Mouse (Mus musculus) ES-Bruce4 (cell line): ENCODE data around the gene Cenpb. TPM values are rescaled to one million over a fixed set of nuclear protein-coding genes. Genes with fewer than 3 reads are reported as not detected.

Source experiments
- H3K27ac ChIP-seq: 2 replicates; pipeline ENCODE4 v1.5.1; 2012; ENCODE audit warnings: low read length, inconsistent platforms; ENCODE audit not compliant: insufficient read depth
- H3K27me3 ChIP-seq: 2 replicates; pipeline ENCODE4 v1.6.1; 2012; ENCODE audit warnings: mild to moderate bottlenecking, low read length, inconsistent platforms; ENCODE audit not compliant: control insufficient read depth, poor library complexity, insufficient read depth, severe bottlenecking
- H3K36me3 ChIP-seq: 2 replicates; pipeline ENCODE4 v1.6.1; 2012; ENCODE audit warnings: inconsistent platforms, mild to moderate bottlenecking, low read length, moderate library complexity; ENCODE audit not compliant: control insufficient read depth, poor library complexity, insufficient read depth, severe bottlenecking
- H3K4me1 ChIP-seq: one replicate; pipeline ENCODE4 v1.8.1; 2011; ENCODE audit warnings: low read length; ENCODE audit not compliant: control insufficient read depth, insufficient read depth
- H3K4me3 ChIP-seq: 2 replicates; pipeline ENCODE4 v1.5.1; 2011; ENCODE audit warnings: low read depth, mild to moderate bottlenecking, low read length
- H3K9ac ChIP-seq: 2 replicates; pipeline ENCODE4 v1.6.1; 2012; ENCODE audit warnings: low read depth, mild to moderate bottlenecking, inconsistent platforms; ENCODE audit not compliant: poor library complexity, severe bottlenecking
- H3K9me3 ChIP-seq: replicated peaks from 2 replicates; pipeline ENCODE4 v1.6.1; 2012; ENCODE audit warnings: mild to moderate bottlenecking, low read length, inconsistent platforms; ENCODE audit not compliant: control insufficient read depth, poor library complexity, insufficient read depth, severe bottlenecking
- CTCF ChIP-seq: IDR thresholded peaks from one replicate; pipeline ENCODE4 v1.8.1; 2011; ENCODE audit warnings: low read depth, low read length
- EP300 ChIP-seq: IDR thresholded peaks from 2 replicates; pipeline ENCODE4 v1.6.1; 2011; ENCODE audit warnings: low read depth, low read length; ENCODE audit not compliant: insufficient read depth
- POLR2A ChIP-seq: IDR thresholded peaks from one replicate; pipeline ENCODE4 v1.8.1; 2011; ENCODE audit warnings: low read length; ENCODE audit not compliant: insufficient read depth
- polyA plus RNA-seq: library from polyadenylated mRNA; stranded (reverse); fragments of >200 nt; gene quantifications from 2 replicates; pipeline ENCODE4 v1.2.4, GENCODE M21; 2011; ENCODE audit warnings: low read depth; ENCODE audit not compliant: missing spikeins, insufficient read depth, insufficient read length

The Cenpb gene
- polyA plus RNA-seq, 1 experiment: 12.2 TPM

GRCm38 (mm10) chr2:131135521-131136139 is 44.2 kb downstream of the Cenpb start:
- Histone ChIP-seq H3K36me3 (no peaks in the 10 kb centered on the region), H3K9ac (no peak overlapping the region)

GRCm38 (mm10) chr2:131134826-131135400 is 45.0 kb downstream of the Cenpb start:
- Histone ChIP-seq H3K9me3 (no peaks in the 10 kb centered on the region), H3K4me3 (no peak overlapping the region), H3K9ac (no peak overlapping the region), H3K4me1 (no peaks in the 10 kb centered on the region), H3K27me3 (no peaks in the 10 kb centered on the region), H3K27ac (no peak overlapping the region), H3K36me3 (no peaks in the 10 kb centered on the region)
- TF ChIP-seq POLR2A (no peak), CTCF (no peak), EP300 (no peak)

More at GRCm38 (mm10) chr2:131135521-131136139, 44.2 kb downstream of the Cenpb start:
- Histone ChIP-seq H3K4me3 (no peak overlapping the region), H3K9me3 (no peaks in the 10 kb centered on the region), H3K27ac (no peak overlapping the region), H3K27me3 (no peaks in the 10 kb centered on the region), H3K4me1 (no peaks in the 10 kb centered on the region)
- TF ChIP-seq POLR2A (no peak), CTCF (no peak), EP300 (no peak)

- no peak for TF ChIP-seq POLR2A
- TF ChIP-seq EP300: no peak
- TF ChIP-seq CTCF: no peak
- H3K36me3 ChIP-seq: no peaks in the 10 kb centered on the region
- H3K9me3 ChIP-seq: no peaks in the 10 kb centered on the region
- H3K4me1 ChIP-seq: no peaks in the 10 kb centered on the region
- no peak overlapping the region for H3K27ac ChIP-seq
- H3K4me3 ChIP-seq: no peak overlapping the region
- H3K9ac ChIP-seq: no peak overlapping the region
- H3K27me3 ChIP-seq: no peaks in the 10 kb centered on the region
These were observed 45.5 kb downstream of the Cenpb start for GRCm38 (mm10) chr2:131134381-131134780.

- TF ChIP-seq POLR2A (no peak), CTCF (no peak), EP300 (no peak)
- Histone ChIP-seq H3K4me3 (no peak within 1 kb of the TSS), H3K27me3 (no peaks in the 10 kb centered on the region; the same call in 1 of the 2 replicates), H3K9ac (no peak within 1 kb of the TSS), H3K36me3 (no peaks in the 10 kb centered on the region), H3K4me1 (no peaks in the 10 kb centered on the region), H3K9me3 (no peaks in the 10 kb centered on the region), H3K27ac (no peak within 1 kb of the TSS)
These were observed 46.8 kb downstream of the Cenpb start, which contains the start of gene Gm11037 for GRCm38 (mm10) chr2:131132930-131133547. Gm11037 (plus strand) TSS chr2:131133497.

- Histone ChIP-seq H3K4me3 (no peak overlapping the region), H3K4me1 (no peaks in the 10 kb centered on the region), H3K27ac (no peak overlapping the region), H3K9me3 (no peaks in the 10 kb centered on the region), H3K9ac (no peak overlapping the region), H3K36me3 (no peaks in the 10 kb centered on the region), H3K27me3 (no peaks in the 10 kb centered on the region; the same call in 1 of the 2 replicates)
- TF ChIP-seq CTCF (no peak), EP300 (no peak), POLR2A (no peak)
These were observed 47.6 kb downstream of the Cenpb start for GRCm38 (mm10) chr2:131132111-131132888.
